Mouse (Mus musculus): ENCODE measurements at regions not wholly inside any gene's neighbourhood (a gene's known extent, or its start where the extent isn't known, plus 50 kb on each side); places are given as distances from the start of the nearest gene placed in this dataset.
"Not testable (repeated sequence)": the region's sequence is repeated elsewhere in the genome, so short reads cannot be mapped to it uniquely, and the experiment has no call there.

DNA sequence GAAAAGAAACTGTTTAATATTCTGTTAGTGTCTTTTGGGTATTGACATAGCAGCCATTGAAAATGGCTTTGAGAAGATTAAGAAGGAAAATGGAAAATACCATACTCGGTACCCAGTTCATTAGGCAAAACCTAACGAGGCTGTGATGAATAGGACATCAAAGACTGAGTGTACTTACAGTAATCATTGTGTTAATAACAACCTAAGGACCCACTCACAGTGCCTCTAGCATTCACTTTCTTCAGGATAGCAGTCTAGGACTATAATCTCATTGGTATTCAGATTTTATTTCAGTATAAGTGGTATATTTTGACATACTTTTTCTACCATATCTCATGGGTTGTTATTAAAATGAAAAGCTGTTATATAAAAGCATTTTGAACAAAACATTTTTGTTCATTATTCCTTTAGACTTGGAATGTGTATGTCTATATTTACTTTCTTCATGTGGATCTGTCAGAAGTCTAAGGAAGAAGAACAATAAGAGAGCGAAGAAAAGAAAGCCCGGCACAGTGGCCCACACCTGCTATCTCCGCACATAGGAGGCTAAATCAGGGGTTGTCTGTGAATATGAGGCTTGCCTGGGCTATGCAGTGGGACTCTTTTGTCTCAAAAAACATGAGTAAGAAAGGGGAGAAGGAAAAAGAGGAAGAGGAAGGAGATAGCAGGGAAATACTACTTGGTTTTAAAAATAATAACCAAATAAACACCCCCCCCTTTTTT, 116.2 kb upstream of the Pou1f1 start:
- Histone ChIP-seq H3K4me2 (replicated peaks; ENCODE audit: low read depth, low read length) (no peak overlapping the region), H3K27me3 (ENCODE audit: insufficient read depth, low read length) (no peaks in the 10 kb centered on the region), H3K9ac (replicated peaks; ENCODE audit: low read length) (no peak overlapping the region), H3K4me3 (ENCODE audit: low read length) (no peak overlapping the region), H3K36me3 (ENCODE audit: insufficient read depth, low read length) (no peaks in the 10 kb centered on the region), H3K9me3 (ENCODE audit: low read length) (no peaks in the 10 kb centered on the region), H3K27ac (ENCODE audit: low read length) (no peak overlapping the region), H3K4me1 (ENCODE audit: insufficient read depth, low read length) (no peaks in the 10 kb centered on the region)
- no peak for ATAC-seq (ENCODE audit: low FRiP score, low TSS enrichment)
- WGBS: 88% methylated on average over 5 of the region's 5 CpGs

DNA sequence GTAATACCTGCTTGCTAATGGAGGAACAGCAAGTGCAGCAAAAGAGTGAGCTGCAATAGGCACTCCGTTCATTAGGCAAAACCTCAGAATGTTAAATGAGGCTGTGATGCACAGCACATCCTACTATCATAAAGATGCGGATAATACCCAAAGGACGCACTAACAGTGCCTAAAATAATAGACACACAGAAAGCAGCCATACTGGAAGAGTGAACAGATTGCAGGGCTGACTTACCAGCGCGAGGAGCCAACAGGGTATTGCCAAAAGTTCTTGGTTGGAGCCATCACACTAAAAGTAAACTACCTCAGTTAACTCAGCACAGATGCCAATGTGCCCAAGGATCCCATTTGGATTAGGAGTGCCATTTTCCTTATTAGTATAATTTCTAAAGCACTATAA, 115.5 kb upstream of the Pou1f1 start:
- H3K4me3 ChIP-seq (ENCODE audit: low read length): no peak overlapping the region
- H3K4me1 ChIP-seq (ENCODE audit: insufficient read depth, low read length): no peaks in the 10 kb centered on the region
- no peak overlapping the region for H3K27ac ChIP-seq (ENCODE audit: low read length)
- H3K9ac ChIP-seq (replicated peaks; ENCODE audit: low read length): no peak overlapping the region
- H3K9me3 ChIP-seq (ENCODE audit: low read length): no peaks in the 10 kb centered on the region
- no peaks in the 10 kb centered on the region for H3K36me3 ChIP-seq (ENCODE audit: insufficient read depth, low read length)
- WGBS: 91% methylated on average over 5 of the region's 5 CpGs
- ATAC-seq (ENCODE audit: low FRiP score, low TSS enrichment): no peak
- H3K4me2 ChIP-seq (replicated peaks; ENCODE audit: low read depth, low read length): no peak overlapping the region
- H3K27me3 ChIP-seq (ENCODE audit: insufficient read depth, low read length): no peaks in the 10 kb centered on the region

DNA sequence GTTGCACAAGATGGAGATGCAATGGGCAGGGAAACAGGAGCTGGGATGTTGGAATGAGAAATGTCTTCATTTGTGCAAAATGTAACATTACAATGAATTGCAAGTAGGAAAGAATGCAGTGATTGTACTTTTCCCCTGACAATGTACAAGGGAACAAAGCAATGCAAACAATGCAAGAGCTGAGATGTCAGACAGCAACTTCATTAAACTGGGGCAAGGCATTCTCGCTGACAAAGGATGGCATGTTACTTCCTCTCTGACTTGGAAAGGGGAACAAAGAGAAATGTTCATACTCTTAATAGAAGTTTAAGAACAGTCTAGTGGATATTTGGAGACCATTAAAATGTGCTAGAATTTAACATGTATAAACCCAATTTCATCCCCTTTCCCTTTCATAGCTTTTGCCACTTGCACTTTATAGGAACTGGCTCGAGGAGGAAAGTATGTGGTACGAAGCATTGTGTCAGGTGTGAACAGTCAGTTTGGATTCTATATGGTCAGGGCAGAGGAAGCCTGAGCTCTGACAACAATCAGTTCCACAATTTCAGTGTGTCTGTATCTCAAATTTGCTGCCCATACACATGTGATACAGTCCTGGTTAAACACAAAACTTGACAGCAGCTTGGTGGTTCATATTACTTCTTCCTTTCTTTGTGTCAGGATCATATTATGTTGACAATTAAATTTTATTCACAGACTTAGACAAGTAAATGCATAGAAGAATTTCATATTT, 114.3 kb upstream of the Pou1f1 start:
- Histone ChIP-seq H3K9me3 (ENCODE audit: low read length) (no peaks in the 10 kb centered on the region), H3K27ac (ENCODE audit: low read length) (no peak overlapping the region), H3K4me3 (ENCODE audit: low read length) (no peak overlapping the region), H3K4me1 (ENCODE audit: insufficient read depth, low read length) (no peaks in the 10 kb centered on the region), H3K36me3 (ENCODE audit: insufficient read depth, low read length) (no peaks in the 10 kb centered on the region), H3K9ac (replicated peaks; ENCODE audit: low read length) (no peak overlapping the region), H3K27me3 (ENCODE audit: insufficient read depth, low read length) (no peaks in the 10 kb centered on the region), H3K4me2 (replicated peaks; ENCODE audit: low read depth, low read length) (no peak overlapping the region)
- 71% methylated on average over 3 of the region's 3 CpGs for WGBS
- no peak for ATAC-seq (ENCODE audit: low FRiP score, low TSS enrichment)

DNA sequence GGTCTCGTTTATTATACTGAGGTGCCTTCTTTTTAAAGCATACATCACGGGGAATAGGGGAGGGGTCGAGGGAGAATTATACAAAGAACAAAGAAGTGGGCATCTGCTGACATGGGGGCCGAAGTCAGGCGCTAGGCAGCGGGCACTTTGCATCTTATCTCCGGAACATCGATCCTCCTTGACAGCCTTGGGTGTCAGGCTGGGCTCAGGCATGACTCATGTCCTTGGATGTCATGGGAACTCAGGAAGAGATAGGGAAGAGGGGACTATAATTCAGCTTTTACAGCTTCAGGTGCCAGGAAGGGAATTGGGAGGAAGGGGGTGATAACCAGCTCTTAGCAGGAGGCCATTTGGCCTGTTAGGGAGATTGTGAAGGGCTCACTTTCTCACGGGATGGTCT, 88.3 kb upstream of the Pou1f1 start:
- H3K27me3 ChIP-seq (ENCODE audit: insufficient read depth, low read length); H3K36me3 ChIP-seq (ENCODE audit: insufficient read depth, low read length); H3K9ac ChIP-seq (replicated peaks; ENCODE audit: low read length); H3K27ac ChIP-seq (ENCODE audit: low read length); H3K4me3 ChIP-seq (ENCODE audit: low read length); H3K4me2 ChIP-seq (replicated peaks; ENCODE audit: low read depth, low read length); ATAC-seq (ENCODE audit: low FRiP score, low TSS enrichment); H3K9me3 ChIP-seq (ENCODE audit: low read length); H3K4me1 ChIP-seq (ENCODE audit: insufficient read depth, low read length): not testable (repeated sequence)
- WGBS: 33% methylated on average over 7 of the region's 9 CpGs

DNA sequence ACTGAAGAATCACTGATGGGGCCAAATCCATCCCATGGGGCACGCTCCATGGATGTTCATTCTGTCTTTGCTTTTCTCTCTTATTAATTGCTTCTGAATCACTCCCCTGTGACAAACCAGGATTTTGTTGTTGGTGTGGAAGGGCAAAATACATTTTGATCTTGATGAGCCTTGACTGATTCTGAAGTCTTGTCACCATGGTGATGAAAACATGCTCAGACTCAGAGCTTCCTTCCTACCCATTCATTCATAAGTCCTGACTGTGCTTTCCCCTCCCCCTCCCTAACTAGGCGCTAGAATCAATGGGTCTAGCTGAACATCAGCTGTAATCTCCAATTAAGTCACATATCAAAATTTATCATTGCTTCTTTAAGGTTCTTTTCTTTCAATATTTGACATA, 84.2 kb upstream of the Pou1f1 start:
- Histone ChIP-seq H3K4me3 (ENCODE audit: low read length) (no peak overlapping the region), H3K9ac (replicated peaks; ENCODE audit: low read length) (no peak overlapping the region), H3K36me3 (ENCODE audit: insufficient read depth, low read length) (no peaks in the 10 kb centered on the region), H3K4me1 (ENCODE audit: insufficient read depth, low read length) (no peaks in the 10 kb centered on the region), H3K27ac (ENCODE audit: low read length) (no peak overlapping the region), H3K9me3 (ENCODE audit: low read length) (no peaks in the 10 kb centered on the region), H3K4me2 (replicated peaks; ENCODE audit: low read depth, low read length) (no peak overlapping the region), H3K27me3 (ENCODE audit: insufficient read depth, low read length) (no peaks in the 10 kb centered on the region)
- 80% methylated on average over 2 of the region's 2 CpGs for WGBS
- ATAC-seq (ENCODE audit: low FRiP score, low TSS enrichment): no peak

DNA sequence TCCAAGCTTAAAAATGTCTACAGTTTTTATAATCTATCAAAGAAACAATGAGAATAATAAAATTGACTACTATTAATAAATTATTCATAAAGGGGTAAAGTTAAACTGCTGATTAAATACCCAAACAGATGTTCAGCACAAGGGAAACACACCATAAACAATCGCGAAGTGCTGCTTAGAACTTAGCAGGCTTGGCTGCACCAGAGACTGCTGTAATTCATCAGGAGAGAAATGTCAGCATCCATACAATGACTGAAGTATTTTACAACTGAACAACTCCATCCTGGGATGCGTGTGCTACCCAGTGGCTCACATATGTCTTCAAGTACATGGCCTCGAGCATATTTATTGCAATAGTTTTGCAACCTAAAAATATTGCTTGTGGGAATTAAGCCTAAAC, 78.4 kb upstream of the Pou1f1 start:
- Histone ChIP-seq H3K27me3 (ENCODE audit: insufficient read depth, low read length) (no peaks in the 10 kb centered on the region), H3K9ac (replicated peaks; ENCODE audit: low read length) (no peak overlapping the region), H3K4me3 (ENCODE audit: low read length) (no peak overlapping the region), H3K9me3 (ENCODE audit: low read length) (no peaks in the 10 kb centered on the region), H3K36me3 (ENCODE audit: insufficient read depth, low read length) (no peaks in the 10 kb centered on the region), H3K4me1 (ENCODE audit: insufficient read depth, low read length) (no peaks in the 10 kb centered on the region), H3K27ac (ENCODE audit: low read length) (no peak overlapping the region), H3K4me2 (replicated peaks; ENCODE audit: low read depth, low read length) (no peak overlapping the region)
- 44% methylated on average over 4 of the region's 4 CpGs for WGBS
- ATAC-seq (ENCODE audit: low FRiP score, low TSS enrichment): no peak

DNA sequence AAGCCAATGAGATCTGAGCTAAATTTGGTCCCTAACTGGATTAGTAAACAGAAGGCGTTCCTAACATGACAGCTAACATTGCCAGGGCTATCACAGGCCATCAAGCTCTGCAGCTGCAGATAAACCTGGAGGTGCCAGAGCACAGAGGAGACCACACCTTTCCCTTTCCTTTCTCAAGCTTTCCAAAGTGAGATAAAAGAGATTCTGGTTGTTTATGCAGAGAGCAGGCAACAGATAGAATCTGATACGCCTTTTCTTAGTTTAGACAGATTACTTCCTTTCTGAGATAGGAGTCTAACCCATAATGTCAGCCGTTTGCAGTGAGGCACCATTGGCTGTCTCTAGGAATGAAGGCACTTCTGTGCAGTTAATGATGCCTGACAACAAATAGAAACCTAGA, 71.5 kb upstream of the Pou1f1 start:
- no peaks in the 10 kb centered on the region for H3K36me3 ChIP-seq (ENCODE audit: insufficient read depth, low read length)
- 44% methylated on average over 3 of the region's 3 CpGs for WGBS
- H3K4me2 ChIP-seq (replicated peaks; ENCODE audit: low read depth, low read length): no peak overlapping the region
- no peaks in the 10 kb centered on the region for H3K4me1 ChIP-seq (ENCODE audit: insufficient read depth, low read length)
- no peaks in the 10 kb centered on the region for H3K27me3 ChIP-seq (ENCODE audit: insufficient read depth, low read length)
- H3K4me3 ChIP-seq (ENCODE audit: low read length): no peak overlapping the region
- H3K9me3 ChIP-seq (ENCODE audit: low read length): no peaks in the 10 kb centered on the region
- no peak overlapping the region for H3K27ac ChIP-seq (ENCODE audit: low read length)
- no peak overlapping the region for H3K9ac ChIP-seq (replicated peaks; ENCODE audit: low read length)
- ATAC-seq (ENCODE audit: low FRiP score, low TSS enrichment): no peak

DNA sequence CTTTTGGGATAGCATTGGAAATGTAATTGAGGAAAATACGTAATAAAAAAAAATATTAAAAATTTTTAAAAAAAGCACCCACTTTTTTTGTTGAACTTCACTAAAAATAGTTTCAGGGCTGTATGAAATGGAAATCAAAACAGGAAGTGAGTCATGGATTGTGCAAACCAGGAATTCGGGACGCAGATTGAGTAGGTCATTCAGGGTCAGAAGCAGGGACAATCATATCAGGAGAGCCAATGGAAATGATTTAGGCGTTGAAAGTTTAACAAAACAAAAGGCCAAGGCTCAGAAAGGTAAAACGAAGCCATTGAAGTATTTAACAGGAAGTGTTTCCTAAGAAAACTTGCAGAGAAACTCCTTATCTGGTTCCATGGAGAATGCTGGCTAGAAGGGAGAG, 69.6 kb upstream of the Pou1f1 start:
- ATAC-seq (ENCODE audit: low FRiP score, low TSS enrichment): no peak
- H3K9me3 ChIP-seq (ENCODE audit: low read length): no peaks in the 10 kb centered on the region
- H3K27ac ChIP-seq (ENCODE audit: low read length): no peak overlapping the region
- H3K4me2 ChIP-seq (replicated peaks; ENCODE audit: low read depth, low read length): no peak overlapping the region
- H3K9ac ChIP-seq (replicated peaks; ENCODE audit: low read length): no peak overlapping the region
- no peaks in the 10 kb centered on the region for H3K36me3 ChIP-seq (ENCODE audit: insufficient read depth, low read length)
- no peaks in the 10 kb centered on the region for H3K4me1 ChIP-seq (ENCODE audit: insufficient read depth, low read length)
- H3K4me3 ChIP-seq (ENCODE audit: low read length): no peak overlapping the region
- WGBS: 65% methylated on average over 5 of the region's 5 CpGs
- no peaks in the 10 kb centered on the region for H3K27me3 ChIP-seq (ENCODE audit: insufficient read depth, low read length)

DNA sequence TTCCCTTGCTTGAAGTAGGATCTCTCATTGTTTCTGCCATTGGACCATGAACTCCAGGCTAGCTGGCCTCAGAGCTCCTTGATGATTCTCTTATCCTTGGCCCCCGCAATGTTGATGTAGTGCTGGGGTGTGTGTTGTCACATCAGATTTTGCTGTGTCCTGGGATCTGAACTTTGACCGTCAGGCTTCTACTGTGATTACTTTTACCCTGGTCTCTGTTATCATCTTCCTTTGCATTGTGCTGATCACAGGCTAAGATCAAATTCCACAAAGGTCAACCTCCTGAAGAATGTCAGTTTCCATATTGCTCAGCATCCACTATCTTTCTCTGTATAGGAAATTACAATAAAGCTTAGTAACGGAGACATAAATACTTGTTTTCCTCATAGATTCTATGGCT, 68.4 kb upstream of the Pou1f1 start:
- Histone ChIP-seq H3K36me3 (ENCODE audit: insufficient read depth, low read length) (no peaks in the 10 kb centered on the region), H3K27me3 (ENCODE audit: insufficient read depth, low read length) (no peaks in the 10 kb centered on the region), H3K9me3 (ENCODE audit: low read length) (no peaks in the 10 kb centered on the region), H3K4me1 (ENCODE audit: insufficient read depth, low read length) (no peaks in the 10 kb centered on the region), H3K4me3 (ENCODE audit: low read length) (no peak overlapping the region), H3K27ac (ENCODE audit: low read length) (no peak overlapping the region), H3K9ac (replicated peaks; ENCODE audit: low read length) (no peak overlapping the region), H3K4me2 (replicated peaks; ENCODE audit: low read depth, low read length) (no peak overlapping the region)
- no peak for ATAC-seq (ENCODE audit: low FRiP score, low TSS enrichment)
- 84% methylated on average over 3 of the region's 3 CpGs for WGBS

DNA sequence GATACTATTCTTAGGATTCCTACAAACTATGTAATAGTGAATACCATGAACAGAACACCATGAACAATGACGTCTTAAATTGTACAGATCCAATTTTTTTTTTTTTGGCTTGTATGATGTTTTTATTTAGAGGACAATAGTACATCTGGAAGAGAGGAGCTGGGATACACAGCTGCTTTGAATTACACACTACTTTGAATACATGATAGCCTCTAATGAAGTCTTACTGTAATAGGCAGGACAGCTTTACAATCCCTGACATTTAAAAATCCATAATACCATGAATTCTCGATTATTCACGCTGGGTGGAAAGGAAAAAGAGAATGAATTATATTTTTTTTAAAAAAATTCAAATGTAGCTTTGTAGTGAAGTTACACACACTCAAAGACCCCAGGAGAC, 63.4 kb upstream of the Pou1f1 start:
- 61% methylated on average over 1 of the region's 3 CpGs for WGBS
- not testable (repeated sequence) for ATAC-seq (ENCODE audit: low FRiP score, low TSS enrichment); H3K27me3 ChIP-seq (ENCODE audit: insufficient read depth, low read length); H3K4me3 ChIP-seq (ENCODE audit: low read length); H3K27ac ChIP-seq (ENCODE audit: low read length); H3K36me3 ChIP-seq (ENCODE audit: insufficient read depth, low read length); H3K9me3 ChIP-seq (ENCODE audit: low read length); H3K4me1 ChIP-seq (ENCODE audit: insufficient read depth, low read length); H3K4me2 ChIP-seq (replicated peaks; ENCODE audit: low read depth, low read length); H3K9ac ChIP-seq (replicated peaks; ENCODE audit: low read length)
